Mouse (Mus musculus): Measurements from ENCODE around the gene Olfr694. TPM values are rescaled to one million over a fixed set of nuclear protein-coding genes. Genes with fewer than 3 reads are reported as not detected.
"Not testable (repeated sequence)": the region's sequence is repeated elsewhere in the genome, so short reads cannot be mapped to it uniquely, and the experiment has no call there.

The Olfr694 gene
- polyA plus RNA-seq (2015; fragmentation: Nextera tagmentation; extraction: Ambion mirVana), result not detected in 2 replicates

GRCm38 (mm10) chr7:106691714-106692113, at the start of gene Olfr694:
Gene Olfr694, minus strand, starts transcription at chr7:106691814.
- DNase-seq (ENCODE audit: low spot score), result no peak

- no peak for DNase-seq (ENCODE audit: low spot score)
Observed at GRCm38 (mm10) chr7:106737028-106737427, 45.4 kb upstream of the Olfr694 start.

- no peak for DNase-seq (ENCODE audit: low spot score)
Observed at GRCm38 (mm10) chr7:106733717-106734116, 42.1 kb upstream of the Olfr694 start.

GRCm38 (mm10) chr7:106725654-106726053, 34.0 kb upstream of the Olfr694 start:
- not testable (repeated sequence) for DNase-seq (ENCODE audit: low spot score)

- DNase-seq (ENCODE audit: low spot score), result no peak
Observed at GRCm38 (mm10) chr7:106716296-106716695, 24.7 kb upstream of the Olfr694 start, which contains the start of gene Olfr695. Gene Olfr695, minus strand, starts transcription at chr7:106716396.

GRCm38 (mm10) chr7:106711463-106711862, 19.8 kb upstream of the Olfr694 start:
- DNase-seq (ENCODE audit: low spot score), result no peak

GRCm38 (mm10) chr7:106707705-106708104, 16.1 kb upstream of the Olfr694 start:
- not testable (repeated sequence) for DNase-seq (ENCODE audit: low spot score)

GRCm38 (mm10) chr7:106696891-106697290, 5.3 kb upstream of the Olfr694 start:
- DNase-seq (ENCODE audit: low spot score), result no peak

GRCm38 (mm10) chr7:106692976-106693375, 1.4 kb upstream of the Olfr694 start:
- DNase-seq (ENCODE audit: low spot score), result no peak

- DNase-seq (ENCODE audit: low spot score), result no peak
Observed at GRCm38 (mm10) chr7:106685382-106685781, 6.2 kb downstream of the Olfr694 start.

GRCm38 (mm10) chr7:106680484-106680883, 11.1 kb downstream of the Olfr694 start, which contains the start of gene Olfr693:
Gene Olfr693, minus strand, starts transcription at chr7:106680584.
- DNase-seq (ENCODE audit: low spot score), result no peak

- DNase-seq (ENCODE audit: low spot score), result no peak
Observed at GRCm38 (mm10) chr7:106652344-106652652, 39.3 kb downstream of the Olfr694 start.

GRCm38 (mm10) chr7:106651555-106652343, 39.9 kb downstream of the Olfr694 start:
- no peak for DNase-seq (ENCODE audit: low spot score)

- no peak for DNase-seq (ENCODE audit: low spot score)
Observed at GRCm38 (mm10) chr7:106649774-106650173, 41.8 kb downstream of the Olfr694 start.

- DNase-seq (ENCODE audit: low spot score), result no peak
Observed at GRCm38 (mm10) chr7:106645261-106645660, 46.4 kb downstream of the Olfr694 start.

GRCm38 (mm10) chr7:106644222-106644870, 47.3 kb downstream of the Olfr694 start:
- no peak for DNase-seq (ENCODE audit: low spot score)

GRCm38 (mm10) chr7:106640839-106641238, 50.8 kb downstream of the Olfr694 start:
- DNase-seq (ENCODE audit: low spot score), result no peak

GRCm38 (mm10) chr7:106635560-106635959, 56.1 kb downstream of the Olfr694 start:
- DNase-seq (ENCODE audit: low spot score), result no peak

Data from thymus, postnatal 0 days (tissue).